Mouse (Mus musculus) stomach, postnatal 0 days (tissue): ENCODE measurements around the gene Flad1.

Experiments
- CTCF ChIP-seq: IDR thresholded peaks from 2 replicates; pipeline ENCODE4 v1.5.1; 2016; ENCODE audit warnings: antibody characterized with exemption, low read depth, mild to moderate bottlenecking, moderate library complexity
- EP300 ChIP-seq: optimal IDR thresholded peaks from 2 replicates; pipeline ENCODE3; 2016; ENCODE audit warnings: antibody characterized with exemption

DNA sequence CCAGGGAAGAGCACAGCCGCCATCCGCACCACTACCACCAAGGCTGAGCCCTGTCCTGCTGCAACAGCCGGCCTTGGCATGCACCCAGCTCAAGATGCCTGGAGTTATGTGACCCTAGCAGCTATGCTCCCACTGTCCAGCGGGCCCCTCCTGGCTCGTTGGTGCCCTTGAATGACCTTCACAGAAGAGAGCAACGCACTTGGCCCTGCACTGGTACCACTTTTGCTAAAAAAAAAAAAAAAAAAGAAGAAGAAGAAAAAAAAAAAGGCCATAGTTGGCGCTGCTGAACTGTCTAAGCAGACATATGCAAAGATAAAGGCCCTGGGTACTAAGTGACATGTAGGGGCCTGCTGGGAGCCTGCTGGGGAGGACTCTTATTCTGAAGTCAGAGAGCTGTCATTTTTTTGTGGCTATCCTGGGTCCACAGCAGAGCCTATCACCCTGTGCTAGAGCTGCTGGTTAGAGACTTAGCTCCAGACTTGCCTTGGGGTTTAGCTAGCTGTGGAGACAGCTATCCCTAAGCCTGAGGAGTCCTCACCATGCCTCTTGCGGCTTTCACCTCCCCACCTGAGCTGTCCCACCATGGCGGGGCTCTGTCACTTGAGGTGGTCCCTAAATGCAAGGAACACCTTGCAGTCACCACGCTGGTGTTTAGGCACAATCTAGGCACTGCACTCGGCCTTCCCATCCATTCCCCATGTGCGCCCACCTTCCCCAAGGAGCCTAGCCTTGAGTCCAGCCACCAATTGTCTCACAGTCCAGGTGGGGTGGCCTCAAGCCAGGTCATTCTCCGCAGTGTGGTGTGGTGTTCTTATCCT is 37.3 kb upstream of the Flad1 start:
- no peak for TF ChIP-seq CTCF
- TF ChIP-seq EP300 = no peak
